8 mouse cellular contexts compared by ENCODE assay signal in genomic region chr11:43618403-43618802, GRCm38 (mm10). TPM values are rescaled to one million over a fixed set of nuclear protein-coding genes. Genes with fewer than 3 reads are reported as not detected.
DNase-seq lines count a peak whose midpoint lies in the region; ATAC-seq and TF ChIP-seq lines count a peak whose summit lies in the region.

No protein-coding gene starts in this region.

- H3K4me2 ChIP-seq in forebrain, embryonic 14.5 days (ENCODE audit: low read length) = no peak overlapping the region
- H3K4me2 ChIP-seq in hindbrain, embryonic 12.5 days (replicated peaks) = no peak overlapping the region
- H3K4me2 ChIP-seq in neural tube, embryonic 14.5 days (ENCODE audit: low read depth, low read length) = no peak overlapping the region

- intact Hi-C loops in left cerebral cortex, adult 2 months (cut with DNase I) = no loop called here

- no peaks in the 10 kb centered on the region for H3K9me3 ChIP-seq in forebrain, embryonic 14.5 days (replicated peaks; ENCODE audit: control insufficient read depth, low read length)
- H3K9me3 ChIP-seq in hindbrain, embryonic 12.5 days (replicated peaks) = no peaks in the 10 kb centered on the region
- no peaks in the 10 kb centered on the region for H3K9me3 ChIP-seq in neural tube, embryonic 14.5 days (ENCODE audit: control insufficient read depth, low read length)

- no peaks in the 10 kb centered on the region for H3K27me3 ChIP-seq in forebrain, embryonic 14.5 days (replicated peaks; ENCODE audit: control insufficient read depth, insufficient read depth, low read length)
- no peaks in the 10 kb centered on the region for H3K27me3 ChIP-seq in hindbrain, embryonic 12.5 days
- H3K27me3 ChIP-seq in neural tube, embryonic 14.5 days (ENCODE audit: control insufficient read depth, insufficient read depth, low read length) = no peaks in the 10 kb centered on the region

- DNase-seq in layer of hippocampus, postnatal 36 days = peak; percentile 40 to 41
- DNase-seq in layer of hippocampus, postnatal 25 days (ENCODE audit: extremely low spot score in 1 of 2, low spot score in 1 of 2) = no peak
- peak; percentile 52 for DNase-seq in forebrain, embryonic 14.5 days (ENCODE audit: low spot score)
- no peak for DNase-seq in left cerebral cortex, adult 2 months (ENCODE audit: extremely low spot score in 1 of 2, low spot score in 2 of 2)
- DNase-seq in embryo, embryonic 11 days = no peak
- no peak for DNase-seq in spleen, postnatal 10 days (ENCODE audit: low spot score in 2 of 2)

- peak; percentile 80 for ATAC-seq in forebrain, embryonic 14.5 days
- peak; percentile 69; the same call in 1 of the 2 replicates for ATAC-seq in hindbrain, embryonic 12.5 days (ENCODE audit: low FRiP score)
- peak; percentile 76; the same call in 1 of the 2 replicates for ATAC-seq in neural tube, embryonic 14.5 days (ENCODE audit: low read depth)

- 0 out of 2 replicates have a peak overlapping the region, but pooled peaks have one; percentile 13 for H3K9ac ChIP-seq in forebrain, embryonic 14.5 days (ENCODE audit: low read length)
- H3K9ac ChIP-seq in hindbrain, embryonic 12.5 days = no peak overlapping the region
- no peak overlapping the region for H3K9ac ChIP-seq in neural tube, embryonic 14.5 days (replicated peaks; ENCODE audit: low read depth, low read length)

- peaks cover 6% of the 10 kb centered on the region; the same call in 1 of the 2 replicates for H3K4me1 ChIP-seq in forebrain, embryonic 14.5 days (ENCODE audit: control insufficient read depth, insufficient read depth, low read length)
- H3K4me1 ChIP-seq in hindbrain, embryonic 12.5 days = peaks cover 16% of the 10 kb centered on the region
- 0 out of 2 replicates have a peak, but pooled peaks cover 8% of the 10 kb centered on the region for H3K4me1 ChIP-seq in neural tube, embryonic 14.5 days (ENCODE audit: control insufficient read depth, insufficient read depth, low read length)

- no peak overlapping the region for H3K4me3 ChIP-seq in forebrain, embryonic 14.5 days (ENCODE audit: low read depth, low read length)
- no peak overlapping the region for H3K4me3 ChIP-seq in hindbrain, embryonic 12.5 days
- no peak overlapping the region for H3K4me3 ChIP-seq in neural tube, embryonic 14.5 days (ENCODE audit: low read depth, low read length)
- H3K4me3 ChIP-seq in left cerebral cortex, adult 2 months = no peak overlapping the region

- no peak for TF ChIP-seq CTCF in left cerebral cortex, adult 2 months (IDR thresholded peaks at IDR 0.05)

- no peaks in the 10 kb centered on the region for H3K36me3 ChIP-seq in forebrain, embryonic 14.5 days (ENCODE audit: control insufficient read depth, insufficient read depth, low read length)
- H3K36me3 ChIP-seq in hindbrain, embryonic 12.5 days = no peaks in the 10 kb centered on the region
- H3K36me3 ChIP-seq in neural tube, embryonic 14.5 days (ENCODE audit: control insufficient read depth, insufficient read depth, low read length) = no peaks in the 10 kb centered on the region

- 50% methylated on average over 7 of the region's 7 CpGs for WGBS in forebrain, embryonic 14.5 days
- WGBS in hindbrain, embryonic 12.5 days = 49% methylated on average over 7 of the region's 7 CpGs
- 40% methylated on average over 7 of the region's 7 CpGs for WGBS in neural tube, embryonic 14.5 days

- H3K27ac ChIP-seq in forebrain, embryonic 14.5 days (ENCODE audit: low read depth, low read length) = peak overlapping the region; percentile 33; the same call in 1 of the 2 replicates
- peak overlapping the region; percentile 40; the same call in 1 of the 2 replicates for H3K27ac ChIP-seq in hindbrain, embryonic 12.5 days
- peak overlapping the region; percentile 55; the same call in 1 of the 2 replicates for H3K27ac ChIP-seq in neural tube, embryonic 14.5 days (ENCODE audit: low read depth, low read length)
- H3K27ac ChIP-seq in left cerebral cortex, adult 2 months = no peak overlapping the region

RNA-seq across cellular contexts. Expression of gene Fabp6, which starts 17.1 kb away (rescaled TPM):
- total RNA-seq in layer of hippocampus, postnatal 36 days (2021) = not detected
- not detected for total RNA-seq in layer of hippocampus, postnatal 25 days (2021)
- not detected in 2 replicates for polyA plus RNA-seq in forebrain, embryonic 14.5 days (2014; fragmentation: Nextera tagmentation; extraction: Ambion mirVana)
- polyA plus RNA-seq in hindbrain, embryonic 12.5 days (2016; fragmentation: Nextera tagmentation; extraction: Ambion mirVana) = not detected in 2 replicates
- not detected in 2 replicates for polyA plus RNA-seq in neural tube, embryonic 14.5 days (2014; fragmentation: Nextera tagmentation; extraction: Ambion mirVana)
- not detected for total RNA-seq in left cerebral cortex, adult 2 months (2021)

RNA-seq across cellular contexts. Expression of gene 4933415A04Rik, which starts 31.6 kb away (rescaled TPM):
- total RNA-seq in layer of hippocampus, postnatal 36 days (2021) = 1 to 10 TPM; 1.3 to 2.5 TPM
- total RNA-seq in layer of hippocampus, postnatal 25 days (2021) = 1 to 10 TPM; 1.5 to 1.6 TPM
- 1.2 and 2.0 TPM in 2 replicates for polyA plus RNA-seq in forebrain, embryonic 14.5 days (2014; fragmentation: Nextera tagmentation; extraction: Ambion mirVana)
- polyA plus RNA-seq in hindbrain, embryonic 12.5 days (2016; fragmentation: Nextera tagmentation; extraction: Ambion mirVana) = 6.5 and 8.1 TPM in 2 replicates
- polyA plus RNA-seq in neural tube, embryonic 14.5 days (2014; fragmentation: Nextera tagmentation; extraction: Ambion mirVana) = 3.8 and 4.4 TPM in 2 replicates
- under 1 TPM; 0.61 to 0.77 TPM for total RNA-seq in left cerebral cortex, adult 2 months (2021)

Comparison
In these comparisons a context has a peak if more than half of its experiments do, and no peak if none do; other contexts are left out.
1. DNase-seq: peak in layer of hippocampus, postnatal 36 days (2 of 2) and forebrain, embryonic 14.5 days (single experiment); none in layer of hippocampus, postnatal 25 days (0 of 2), left cerebral cortex, adult 2 months (0 of 2), embryo, embryonic 11 days (single experiment) and spleen, postnatal 10 days (0 of 2).
2. Peak in every context shown above with its lines, with median percentiles within 50 percentile points of each other: ATAC-seq.